ENCODE assay signal across 19 mouse cellular contexts in the genomic region with DNA sequence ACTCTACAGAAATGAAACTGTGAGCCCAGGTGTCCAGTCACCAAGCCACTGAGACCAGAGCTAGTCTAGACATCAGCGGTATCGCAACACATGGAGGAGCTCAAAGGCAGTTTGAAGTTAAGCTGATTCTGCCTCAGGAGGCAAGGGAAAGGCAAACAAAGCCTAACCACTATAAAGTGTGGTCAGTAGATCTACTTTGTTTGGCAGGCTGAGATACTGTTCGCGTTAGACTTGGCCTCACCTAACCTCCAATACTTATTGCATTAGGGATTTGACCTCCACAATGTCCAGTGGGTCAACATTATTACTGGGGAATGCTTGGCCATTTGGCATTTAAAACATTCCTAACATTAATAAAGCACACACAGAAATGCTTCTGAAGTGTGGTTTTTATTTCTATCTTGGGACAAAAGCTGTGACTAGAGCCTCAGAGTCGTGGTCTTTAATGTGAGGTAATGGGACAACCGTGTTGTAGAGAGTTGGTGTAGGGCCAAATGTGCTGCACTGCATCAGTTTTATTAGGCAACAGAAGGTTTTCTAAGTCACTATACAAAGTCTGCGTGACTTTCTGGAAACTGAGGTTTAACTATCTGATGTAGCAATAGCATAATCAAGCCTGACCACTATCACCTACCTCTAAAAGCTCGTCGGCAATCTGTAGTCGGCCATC.
"Had no signal": no experiment of that assay in that cellular context is flagged by ENCODE, and none has a peak within 500 bp of the region (broad histone marks: within the 10 kb centered on the region; RNA-seq: fewer than 3 reads in every experiment).

No protein-coding gene starts in this region.

- ATAC-seq: intestine, embryonic 16.5 days; midbrain, embryonic 15.5 days had no signal

- H3K36me3 ChIP-seq: liver, embryonic 13.5 days; midbrain, embryonic 15.5 days; neural tube, embryonic 15.5 days had no signal

- H3K4me1 ChIP-seq: liver, embryonic 13.5 days; midbrain, embryonic 15.5 days; neural tube, embryonic 12.5 days; neural tube, embryonic 15.5 days had no signal

- H3K27me3 ChIP-seq: limb, embryonic 15.5 days; liver, embryonic 13.5 days; midbrain, embryonic 15.5 days; neural tube, embryonic 12.5 days; neural tube, embryonic 15.5 days had no signal

- DNase-seq: kidney, adult 18-20 months; kidney, adult 9 months; kidney, postnatal 36 days; layer of hippocampus, postnatal 36 days; liver, embryonic 13.5 days; lung, adult 2 months; lung, postnatal 14 days; lung, postnatal 4 days; retina, postnatal 1 day; right cerebral cortex, postnatal 25 days; thymus, adult 18-20 months; thymus, postnatal 36 days had no signal

- H3K4me3 ChIP-seq: left cerebral cortex, adult 2 months; limb, embryonic 15.5 days; liver, embryonic 13.5 days; midbrain, embryonic 15.5 days; neural tube, embryonic 12.5 days; neural tube, embryonic 15.5 days had no signal

- H3K4me2 ChIP-seq: limb, embryonic 15.5 days; liver, embryonic 13.5 days; midbrain, embryonic 11.5 days; midbrain, embryonic 15.5 days; neural tube, embryonic 12.5 days; neural tube, embryonic 15.5 days had no signal

- H3K27ac ChIP-seq: left cerebral cortex, adult 2 months; limb, embryonic 15.5 days; liver, embryonic 13.5 days; midbrain, embryonic 15.5 days; neural tube, embryonic 12.5 days; neural tube, embryonic 15.5 days had no signal

- H3K9ac ChIP-seq: limb, embryonic 15.5 days; liver, embryonic 13.5 days; midbrain, embryonic 15.5 days; neural tube, embryonic 12.5 days; neural tube, embryonic 15.5 days had no signal

- H3K9me3 ChIP-seq: limb, embryonic 15.5 days; liver, embryonic 13.5 days; midbrain, embryonic 15.5 days; neural tube, embryonic 12.5 days; neural tube, embryonic 15.5 days had no signal
